Mouse (Mus musculus) testis, adult 2 months (tissue): ENCODE measurements around the gene Arhgap22. TPM values are rescaled to one million over a fixed set of nuclear protein-coding genes. Genes with fewer than 3 reads are reported as not detected.

Experiments
- H3K27ac ChIP-seq: fragments of 200-500 bp; 2 replicates; pipeline ENCODE4 v1.5.1; 2012; ENCODE audit warnings: low read depth, low read length; ENCODE audit not compliant: control insufficient read depth, insufficient read depth
- H3K27me3 ChIP-seq: fragments of 200-500 bp; 2 replicates; pipeline ENCODE4 v1.6.1; 2012; ENCODE audit warnings: mild to moderate bottlenecking, low read length, moderate library complexity; ENCODE audit not compliant: control insufficient read depth, insufficient read depth
- H3K36me3 ChIP-seq: fragments of 200-500 bp; 2 replicates; pipeline ENCODE4 v1.6.1; 2012; ENCODE audit warnings: mild to moderate bottlenecking, low read length; ENCODE audit not compliant: control insufficient read depth, insufficient read depth
- H3K4me1 ChIP-seq: fragments of 200-500 bp; 2 replicates; pipeline ENCODE4 v1.6.1; 2012; ENCODE audit warnings: low read length; ENCODE audit not compliant: control insufficient read depth, insufficient read depth
- H3K4me3 ChIP-seq: fragments of 200-500 bp; 2 replicates; pipeline ENCODE4 v1.5.1; 2012; ENCODE audit warnings: low read depth, mild to moderate bottlenecking, low read length, moderate library complexity, mixed read lengths; ENCODE audit not compliant: control insufficient read depth
- CTCF ChIP-seq: fragments of 200-500 bp; IDR thresholded peaks from 2 replicates; pipeline ENCODE4 v1.5.1; 2012; ENCODE audit warnings: low read depth, mild to moderate bottlenecking, inconsistent platforms, low read length, moderate library complexity; ENCODE audit not compliant: control insufficient read depth, insufficient read depth, insufficient replicate concordance
- POLR2A ChIP-seq: fragments of 200-500 bp; IDR thresholded peaks from 2 replicates; pipeline ENCODE4 v1.6.1; 2012; ENCODE audit warnings: low read depth, mild to moderate bottlenecking, inconsistent platforms, low read length, moderate library complexity; ENCODE audit not compliant: control insufficient read depth
- polyA plus RNA-seq: library from polyadenylated mRNA; depleted of rRNA; stranded (reverse); fragments of >200 nt; gene quantifications from 2 replicates; pipeline ENCODE4 v1.2.3, GENCODE M21; 2012

Gene Arhgap22
- polyA plus RNA-seq, 1 experiment, result 1.6 TPM

DNA sequence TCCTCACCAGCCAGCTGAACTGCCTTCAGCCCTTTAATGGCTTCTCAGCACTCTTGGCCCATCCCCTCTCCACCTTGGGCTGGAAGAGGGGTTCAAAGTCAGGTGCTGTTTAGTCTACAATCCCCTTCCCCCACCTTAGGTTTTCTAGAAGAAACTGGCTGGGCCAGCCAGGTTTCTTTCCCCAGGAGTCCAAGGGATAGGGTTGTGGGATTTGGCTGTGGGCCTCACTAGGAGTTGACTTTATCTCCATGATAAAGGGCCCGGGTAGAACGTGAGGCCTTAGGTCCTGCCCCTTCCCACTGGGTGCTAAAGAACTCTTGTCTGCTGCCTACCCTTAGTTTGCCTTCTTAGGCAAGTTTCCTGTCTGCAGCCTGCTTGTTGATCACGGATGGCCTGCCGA is 117.8 kb downstream of the Arhgap22 start:
- no peaks in the 10 kb centered on the region for H3K27me3 ChIP-seq
- no peak overlapping the region for H3K4me3 ChIP-seq
- H3K27ac ChIP-seq, result no peak overlapping the region
- TF ChIP-seq POLR2A (no peak), CTCF (no peak)
- no peaks in the 10 kb centered on the region for H3K36me3 ChIP-seq
- H3K4me1 ChIP-seq, result peaks cover 2% of the 10 kb centered on the region; the same call in 1 of the 2 replicates

DNA sequence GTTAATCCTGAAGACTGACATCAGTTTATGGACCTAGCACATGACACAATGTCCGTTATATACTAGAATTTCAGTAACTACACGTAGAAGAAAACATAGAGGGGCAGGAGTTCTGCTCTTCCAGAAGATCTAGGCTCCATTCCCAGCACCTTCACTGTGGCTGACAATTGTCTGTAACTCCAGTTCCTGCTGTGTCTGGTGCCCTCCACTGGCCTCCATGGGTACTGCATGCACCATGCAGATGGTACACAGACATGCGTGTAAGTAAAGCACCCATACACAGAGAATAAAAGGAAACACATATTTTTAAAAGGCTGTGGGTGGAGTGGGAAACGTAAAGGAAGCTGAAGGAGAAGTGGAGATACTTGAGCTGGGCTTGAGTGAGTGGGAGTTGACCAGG is 120.0 kb downstream of the Arhgap22 start:
- Histone ChIP-seq H3K4me1 (peaks cover 2% of the 10 kb centered on the region; the same call in 1 of the 2 replicates), H3K27ac (no peak overlapping the region), H3K27me3 (no peaks in the 10 kb centered on the region), H3K36me3 (no peaks in the 10 kb centered on the region), H3K4me3 (no peak overlapping the region)
- TF ChIP-seq POLR2A (no peak), CTCF (peak; percentile 87; the same call in 1 of the 2 replicates)

- no peak for TF ChIP-seq POLR2A
- no peak for TF ChIP-seq CTCF
- Histone ChIP-seq H3K27ac (no peak overlapping the region), H3K36me3 (no peaks in the 10 kb centered on the region), H3K4me1 (peaks cover 2% of the 10 kb centered on the region; the same call in 1 of the 2 replicates), H3K27me3 (no peaks in the 10 kb centered on the region), H3K4me3 (no peak overlapping the region)
Observed at GRCm38 (mm10) chr14:33334402-33334801, 120.6 kb downstream of the Arhgap22 start.

DNA sequence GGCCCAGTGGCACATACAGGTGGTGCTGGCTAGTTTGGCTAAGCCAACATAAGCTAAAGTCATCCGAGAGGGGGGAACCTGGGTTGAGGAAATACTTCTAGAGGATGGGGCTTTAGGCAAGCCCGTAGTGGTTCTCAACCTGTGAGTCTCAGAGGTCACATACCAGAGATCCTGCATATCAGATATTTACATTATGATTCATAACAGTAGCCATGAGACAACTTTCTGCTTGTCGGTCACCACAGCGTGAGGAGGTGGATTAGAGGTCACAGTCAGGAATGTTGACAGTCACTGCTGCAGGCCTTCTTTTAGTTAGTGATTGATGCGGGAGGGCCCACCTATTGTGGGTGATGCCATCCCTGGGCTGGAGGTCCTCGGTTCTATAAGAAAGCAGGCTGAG is 121.9 kb downstream of the Arhgap22 start:
- H3K4me3 ChIP-seq, result no peak overlapping the region
- H3K4me1 ChIP-seq, result peaks cover 2% of the 10 kb centered on the region; the same call in 1 of the 2 replicates
- TF ChIP-seq CTCF (no peak), POLR2A (no peak)
- no peaks in the 10 kb centered on the region for H3K36me3 ChIP-seq
- H3K27ac ChIP-seq, result no peak overlapping the region
- no peaks in the 10 kb centered on the region for H3K27me3 ChIP-seq

DNA sequence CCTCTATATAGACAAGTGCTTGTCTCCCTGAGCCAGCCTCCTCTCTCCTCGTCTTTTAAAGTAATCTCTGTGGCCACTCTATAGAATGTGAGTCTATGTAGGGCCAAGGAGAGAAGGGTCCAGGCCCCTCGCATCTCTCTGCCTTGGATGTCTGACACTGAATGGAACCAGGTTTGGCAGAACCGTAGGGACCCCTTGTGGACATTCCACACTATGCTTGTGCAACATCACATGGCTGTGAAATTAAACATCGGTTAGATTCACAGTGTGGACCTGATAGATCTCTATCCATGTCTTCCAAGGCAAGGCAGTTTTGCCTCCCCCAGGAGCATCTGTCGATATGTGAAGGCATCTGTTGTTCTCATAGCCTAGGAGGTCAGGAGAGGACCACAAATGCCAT is 124.9 kb downstream of the Arhgap22 start:
- H3K27ac ChIP-seq, result no peak overlapping the region
- TF ChIP-seq POLR2A, result no peak
- no peak for TF ChIP-seq CTCF
- H3K27me3 ChIP-seq, result no peaks in the 10 kb centered on the region
- H3K4me1 ChIP-seq, result no peaks in the 10 kb centered on the region
- no peak overlapping the region for H3K4me3 ChIP-seq
- H3K36me3 ChIP-seq, result no peaks in the 10 kb centered on the region

DNA sequence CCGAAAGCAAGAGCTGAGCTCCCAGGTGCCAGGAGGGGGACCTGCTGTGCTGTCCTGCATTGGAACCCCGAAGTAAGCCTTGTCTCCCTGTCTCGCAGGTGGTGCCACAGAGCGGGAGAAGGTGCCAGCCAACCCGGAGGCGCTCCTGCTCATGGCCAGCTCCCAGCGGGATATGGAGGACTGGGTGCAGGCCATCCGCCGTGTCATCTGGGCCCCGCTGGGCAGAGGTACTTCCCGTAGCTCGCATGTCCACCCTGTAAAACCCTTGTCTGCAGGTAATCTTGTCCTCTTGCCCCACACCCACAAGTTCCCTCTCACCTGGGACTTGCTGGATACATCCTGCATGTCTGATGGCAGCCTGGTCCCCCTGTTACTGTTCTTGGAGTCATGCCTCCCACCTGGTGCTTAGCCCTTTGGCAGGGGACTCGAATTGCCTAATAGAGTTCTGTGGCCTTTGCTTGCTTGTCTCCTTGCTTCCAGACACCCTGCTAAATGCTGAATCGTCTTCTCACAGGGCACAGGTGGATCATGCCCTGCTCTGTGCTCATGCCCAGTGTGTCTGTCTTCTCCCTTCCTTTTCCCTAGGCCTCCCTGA is 129.4 kb downstream of the Arhgap22 start:
- H3K4me1 ChIP-seq, result no peaks in the 10 kb centered on the region
- H3K27ac ChIP-seq, result no peak overlapping the region
- no peaks in the 10 kb centered on the region for H3K36me3 ChIP-seq
- H3K4me3 ChIP-seq, result no peak overlapping the region
- TF ChIP-seq POLR2A (no peak), CTCF (no peak)
- H3K27me3 ChIP-seq, result no peaks in the 10 kb centered on the region

- no peaks in the 10 kb centered on the region for H3K36me3 ChIP-seq
- no peak overlapping the region for H3K27ac ChIP-seq
- H3K27me3 ChIP-seq, result no peaks in the 10 kb centered on the region
- TF ChIP-seq CTCF, result no peak
- TF ChIP-seq POLR2A, result no peak
- H3K4me1 ChIP-seq, result peaks cover 8% of the 10 kb centered on the region
- H3K4me3 ChIP-seq, result no peak overlapping the region
Observed at GRCm38 (mm10) chr14:33346546-33346945, 132.7 kb downstream of the Arhgap22 start.

DNA sequence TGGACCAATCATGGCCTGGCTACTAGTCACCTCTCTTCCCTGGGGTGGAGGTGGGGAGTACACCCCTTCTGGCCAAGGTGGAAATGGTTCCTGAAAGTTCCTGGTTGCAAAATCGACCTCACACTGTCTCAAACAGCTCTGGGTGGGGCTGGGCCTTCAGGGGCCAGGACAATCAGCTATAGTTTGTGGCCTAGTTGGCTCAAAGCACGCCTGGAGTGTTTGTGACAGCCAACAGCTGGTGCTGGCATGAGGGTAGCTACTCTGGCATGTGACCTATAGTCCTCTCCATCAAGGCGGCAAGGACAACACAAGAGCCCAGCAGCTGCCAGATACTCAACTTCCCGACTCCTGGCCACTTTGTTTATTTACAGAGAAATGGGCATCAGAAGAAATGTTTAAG is 133.9 kb downstream of the Arhgap22 start:
- TF ChIP-seq POLR2A, result no peak
- TF ChIP-seq CTCF, result no peak
- Histone ChIP-seq H3K36me3 (no peaks in the 10 kb centered on the region), H3K4me1 (peaks cover 8% of the 10 kb centered on the region), H3K27ac (no peak overlapping the region), H3K4me3 (no peak overlapping the region), H3K27me3 (no peaks in the 10 kb centered on the region)
